Mouse (Mus musculus) forebrain, postnatal 0 days (tissue): ENCODE measurements around the gene Acoxl. TPM values are rescaled to one million over a fixed set of nuclear protein-coding genes. Genes with fewer than 3 reads are reported as not detected.

ENCODE experiments used
- ATAC-seq: fragments of 200-750 bp; cut with Nextera tagmentation; 2 replicates; pipeline ENCODE4 v1.8.0; 2017; ENCODE audit warnings: mild to moderate bottlenecking, moderate library complexity
- DNase-seq: peaks from one replicate; pipeline ENCODE4 v3.0.0-alpha.2; 2015
- H3K27ac ChIP-seq: fragments of 300-500 bp; sonication (generic); 2 replicates; pipeline ENCODE4 v1.5.1; 2014; ENCODE audit warnings: low read depth, mild to moderate bottlenecking, antibody characterized with exemption, low read length, moderate library complexity, mixed read lengths
- H3K27me3 ChIP-seq: fragments of 300-500 bp; sonication (generic); 2 replicates; pipeline ENCODE4 v1.6.1; 2014; ENCODE audit warnings: mild to moderate bottlenecking, low read length, mixed read lengths; ENCODE audit not compliant: insufficient read depth
- H3K36me3 ChIP-seq: fragments of 300-500 bp; sonication (generic); 2 replicates; pipeline ENCODE4 v1.6.1; 2014; ENCODE audit warnings: mild to moderate bottlenecking, moderate library complexity; ENCODE audit not compliant: insufficient read depth
- H3K4me1 ChIP-seq: fragments of 300-500 bp; sonication (generic); 2 replicates; pipeline ENCODE4 v1.6.1; 2014; ENCODE audit warnings: antibody characterized with exemption; ENCODE audit not compliant: insufficient read depth
- H3K4me2 ChIP-seq: fragments of 300-500 bp; sonication (generic); 2 replicates; pipeline ENCODE4 v1.6.1; 2014; ENCODE audit warnings: low read depth, mild to moderate bottlenecking, moderate library complexity
- H3K4me3 ChIP-seq: fragments of 300-500 bp; sonication (generic); 2 replicates; pipeline ENCODE4 v1.5.1; 2014; ENCODE audit warnings: low read depth, low read length, mixed read lengths
- H3K9ac ChIP-seq: fragments of 300-500 bp; sonication (generic); 2 replicates; pipeline ENCODE4 v1.6.1; 2014; ENCODE audit warnings: mild to moderate bottlenecking
- H3K9me3 ChIP-seq: fragments of 300-500 bp; sonication (generic); 2 replicates; pipeline ENCODE4 v1.6.1; 2016; ENCODE audit warnings: low read length
- CTCF ChIP-seq: sonication (generic); IDR thresholded peaks from 2 replicates; pipeline ENCODE4 v1.5.1; 2016; ENCODE audit warnings: antibody characterized with exemption, control low read depth, low read depth
- WGBS: fragments of 180-500 bp; shearing (Covaris S2); extraction: QIAGEN DNeasy Blood & Tissue Kit; methylation state at CpG from one replicate; pipeline ENCODE4 v1.1.7; 2014; 5-methylcytosine and 5-hydroxymethylcytosine counted together
- polyA plus RNA-seq: library from polyadenylated mRNA; unstranded; fragments of >200 nt; fragmentation: Nextera tagmentation; extraction: Ambion mirVana; gene quantifications from 2 replicates; pipeline ENCODE4 v1.2.1, GENCODE M21; 2015
- total RNA-seq: library from RNA; depleted of rRNA; stranded (reverse); fragments of >200 nt; gene quantifications from 2 replicates; pipeline ENCODE4 v1.2.3, GENCODE M21; 2014

The Acoxl gene
- total and polyA plus RNA-seq, 2 experiments from 2014 or later: 0.10 TPM; not detected in 1

- WGBS: 64% methylated on average over 14 of the region's 14 CpGs
- no peak for ATAC-seq
- H3K9ac ChIP-seq: no peak overlapping the region
- H3K4me3 ChIP-seq: no peak overlapping the region
- H3K27ac ChIP-seq: no peak overlapping the region
- H3K9me3 ChIP-seq: no peaks in the 10 kb centered on the region
- no peaks in the 10 kb centered on the region for H3K27me3 ChIP-seq
- H3K36me3 ChIP-seq: no peaks in the 10 kb centered on the region
- H3K4me2 ChIP-seq: no peak overlapping the region
- DNase-seq: no peak
- TF ChIP-seq CTCF: no peak
- H3K4me1 ChIP-seq: no peaks in the 10 kb centered on the region
These were observed 247.7 kb downstream of the Acoxl start for GRCm38 (mm10) chr2:128086301-128086886.

- Histone ChIP-seq H3K9me3 (no peaks in the 10 kb centered on the region), H3K36me3 (no peaks in the 10 kb centered on the region), H3K27me3 (no peaks in the 10 kb centered on the region), H3K4me1 (no peaks in the 10 kb centered on the region), H3K4me2 (no peak overlapping the region), H3K9ac (no peak overlapping the region), H3K27ac (no peak overlapping the region), H3K4me3 (no peak overlapping the region)
- no peak for TF ChIP-seq CTCF
- DNase-seq: no peak
- WGBS: 87% methylated on average over 7 of the region's 7 CpGs
- ATAC-seq: no peak
These were observed 248.4 kb downstream of the Acoxl start for GRCm38 (mm10) chr2:128086996-128087526.

GRCm38 (mm10) chr2:128087798-128088545, 249.3 kb downstream of the Acoxl start:
- no peak for TF ChIP-seq CTCF
- no peak overlapping the region for H3K4me3 ChIP-seq
- no peak overlapping the region for H3K27ac ChIP-seq
- DNase-seq: no peak
- H3K9ac ChIP-seq: no peak overlapping the region
- H3K9me3 ChIP-seq: no peaks in the 10 kb centered on the region
- H3K4me1 ChIP-seq: no peaks in the 10 kb centered on the region
- no peaks in the 10 kb centered on the region for H3K36me3 ChIP-seq
- 90% methylated on average over 8 of the region's 8 CpGs for WGBS
- no peaks in the 10 kb centered on the region for H3K27me3 ChIP-seq
- no peak for ATAC-seq
- H3K4me2 ChIP-seq: no peak overlapping the region

- Histone ChIP-seq H3K4me3 (no peak overlapping the region), H3K27ac (no peak overlapping the region), H3K9ac (no peak overlapping the region), H3K4me2 (no peak overlapping the region), H3K9me3 (no peaks in the 10 kb centered on the region), H3K36me3 (no peaks in the 10 kb centered on the region), H3K4me1 (no peaks in the 10 kb centered on the region), H3K27me3 (no peaks in the 10 kb centered on the region)
- no peak for TF ChIP-seq CTCF
- WGBS: 91% methylated on average over 6 of the region's 6 CpGs
- ATAC-seq (no peak), DNase-seq (no peak)
These were observed 251.7 kb downstream of the Acoxl start for GRCm38 (mm10) chr2:128090283-128090885.

DNA sequence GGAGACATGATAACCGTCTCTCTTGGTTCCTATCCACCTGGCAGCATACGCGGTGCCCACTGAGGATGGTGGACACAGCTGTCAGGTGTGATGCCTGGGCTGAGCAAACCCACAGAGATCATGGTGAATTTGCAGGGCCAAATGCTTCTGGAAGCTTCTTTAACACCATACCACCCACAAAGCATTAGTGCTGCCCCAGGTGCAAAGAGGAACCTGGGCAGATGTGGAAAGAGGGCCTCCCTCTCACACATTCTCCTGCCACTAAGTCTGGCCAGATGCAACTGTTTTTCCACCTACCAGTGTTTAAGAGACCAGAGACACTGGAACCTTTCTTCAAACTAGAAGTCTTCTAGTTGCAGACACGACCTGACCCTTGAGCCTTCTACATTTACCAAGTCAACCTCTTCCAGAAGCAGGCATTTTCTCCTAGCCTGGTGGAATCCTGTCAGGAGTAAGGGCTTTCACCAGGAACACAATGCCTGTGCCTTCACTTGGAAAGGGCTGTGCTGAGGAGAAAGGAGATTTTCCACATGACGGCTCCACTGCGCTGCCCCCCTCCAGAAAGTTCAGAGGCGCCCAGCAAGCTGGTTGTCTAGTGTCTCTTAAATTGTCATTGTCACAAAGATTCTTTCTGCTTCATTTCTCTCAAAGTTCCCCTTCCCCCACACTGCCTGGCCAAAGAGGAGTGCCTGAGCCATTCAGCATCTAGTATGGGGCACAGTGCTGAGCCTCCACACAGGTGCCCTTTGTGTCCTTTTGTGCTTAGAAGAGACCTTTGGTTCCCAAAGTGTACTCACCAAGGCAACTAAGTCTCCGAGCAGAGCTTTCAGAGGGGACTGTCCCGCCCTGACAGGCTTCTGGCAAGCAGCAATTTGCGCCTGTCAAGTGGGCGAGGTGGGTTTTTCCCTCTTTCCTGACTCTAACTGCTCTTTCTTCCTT, 253.0 kb downstream of the Acoxl start:
- TF ChIP-seq CTCF: no peak
- H3K27me3 ChIP-seq: no peaks in the 10 kb centered on the region
- H3K27ac ChIP-seq: no peak overlapping the region
- H3K4me3 ChIP-seq: no peak overlapping the region
- no peaks in the 10 kb centered on the region for H3K9me3 ChIP-seq
- DNase-seq: no peak
- no peaks in the 10 kb centered on the region for H3K4me1 ChIP-seq
- H3K4me2 ChIP-seq: no peak overlapping the region
- 44% methylated on average over 11 of the region's 11 CpGs for WGBS
- ATAC-seq: no peak
- no peak overlapping the region for H3K9ac ChIP-seq
- no peaks in the 10 kb centered on the region for H3K36me3 ChIP-seq

- 78% methylated on average over 2 of the region's 2 CpGs for WGBS
- H3K27me3 ChIP-seq: no peaks in the 10 kb centered on the region
- DNase-seq (no peak), ATAC-seq (no peak)
- H3K4me1 ChIP-seq: no peaks in the 10 kb centered on the region
- H3K4me3 ChIP-seq: no peak overlapping the region
- H3K9ac ChIP-seq: no peak overlapping the region
- H3K36me3 ChIP-seq: no peaks in the 10 kb centered on the region
- no peak overlapping the region for H3K4me2 ChIP-seq
- no peaks in the 10 kb centered on the region for H3K9me3 ChIP-seq
- no peak for TF ChIP-seq CTCF
- H3K27ac ChIP-seq: no peak overlapping the region
These were observed 253.8 kb downstream of the Acoxl start for GRCm38 (mm10) chr2:128092451-128092850.
